Mouse (Mus musculus) CH12.LX (cell line): ENCODE data around the gene Flt1.

Experiments used
- CTCF ChIP-seq, 2 experiments: IDR thresholded peaks in 1 of 2; conservative IDR thresholded peaks in 1 of 2; 2 replicates each; pipeline ENCODE4 v1.5.1; 2011 to 2012; ENCODE audit warnings: low read depth in 2 of 2, low read length in 2 of 2, improper control_type of control experiment in 1 of 2, inconsistent platforms in 1 of 2, mild to moderate bottlenecking in 1 of 2, moderate library complexity in 1 of 2
- EP300 ChIP-seq: IDR thresholded peaks from 2 replicates; pipeline ENCODE4 v1.6.1; 2011; ENCODE audit warnings: low read length, improper control_type of control experiment
- HCFC1 ChIP-seq: IDR thresholded peaks from 2 replicates; pipeline ENCODE4 v1.6.1; 2012; ENCODE audit warnings: low read depth, mild to moderate bottlenecking, inconsistent platforms, low read length, improper control_type of control experiment
- MAFK ChIP-seq: IDR thresholded peaks from 2 replicates; pipeline ENCODE4 v1.6.1; 2011; ENCODE audit warnings: low read length, improper control_type of control experiment; ENCODE audit not compliant: insufficient replicate concordance
- POLR2AphosphoS2 ChIP-seq: IDR thresholded peaks from 2 replicates; pipeline ENCODE4 v1.6.1; 2011; ENCODE audit warnings: low read depth, low read length, improper control_type of control experiment
- RCOR1 ChIP-seq: conservative IDR thresholded peaks from 2 replicates; pipeline ENCODE4 v1.6.1; 2012; ENCODE audit warnings: low read depth, mild to moderate bottlenecking, inconsistent platforms, low read length, improper control_type of control experiment

DNA sequence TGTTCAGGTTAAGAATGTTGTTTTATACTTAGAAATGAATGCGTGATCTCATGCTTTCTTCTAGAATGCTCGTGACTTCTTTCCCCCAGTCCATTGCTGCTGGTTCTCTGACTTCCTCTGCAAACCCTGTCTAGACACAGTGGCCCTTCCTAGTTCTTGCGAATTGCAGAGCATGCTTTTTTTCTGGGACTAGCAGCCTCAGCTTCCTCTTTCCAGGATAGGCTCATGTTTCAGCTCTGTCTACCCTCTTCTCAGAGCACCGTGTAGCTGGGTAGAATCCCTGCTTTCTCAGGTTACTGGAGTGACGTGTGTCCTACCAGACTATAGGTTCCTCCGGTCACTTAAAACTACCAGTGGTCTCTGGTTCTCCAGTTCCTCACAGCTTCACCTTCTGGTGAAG lies 183.5 kb downstream of the Flt1 start:
- TF ChIP-seq CTCF (conservative IDR thresholded peaks at IDR 0.05 in 1 of 2, IDR thresholded peaks at IDR 0.05 in 1 of 2; ENCODE audit: low read depth in 2 of 2, low read length in 2 of 2) (no peak), EP300 (no peak), RCOR1 (no peak), MAFK (no peak), POLR2AphosphoS2 (no peak), HCFC1 (no peak)
